Mouse (Mus musculus) layer of hippocampus, adult 11-12 months (tissue): ENCODE results near the gene Ccdc33.

Experiments used
- DNase-seq: peaks from one replicate; pipeline ENCODE4 v3.0.0; 2022; ENCODE audit warnings: low spot score

The Ccdc33 gene

DNA sequence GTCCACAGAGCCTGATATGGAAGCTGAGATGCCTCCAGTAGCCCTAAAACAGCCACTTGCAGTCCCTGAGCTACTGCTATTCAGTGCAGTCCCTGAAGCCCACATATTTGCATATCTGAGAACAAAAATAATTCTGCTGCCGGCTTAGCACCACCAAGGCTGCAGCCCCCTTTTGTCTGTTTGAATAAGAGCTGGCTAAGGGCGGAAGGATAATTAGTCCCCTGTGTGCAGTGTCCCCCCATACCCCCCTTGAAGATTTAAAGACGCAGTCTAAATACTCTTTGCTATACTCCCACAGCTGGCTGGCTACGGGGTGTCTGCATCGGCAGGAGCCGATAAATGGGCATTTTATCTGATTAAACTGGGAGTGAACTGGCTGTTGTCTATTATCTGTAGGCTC lies 70.0 kb downstream of the Ccdc33 start:
- no peak for DNase-seq

- no peak for DNase-seq
These were observed 71.6 kb downstream of the Ccdc33 start for GRCm38 (mm10) chr9:58047061-58047460.

DNA sequence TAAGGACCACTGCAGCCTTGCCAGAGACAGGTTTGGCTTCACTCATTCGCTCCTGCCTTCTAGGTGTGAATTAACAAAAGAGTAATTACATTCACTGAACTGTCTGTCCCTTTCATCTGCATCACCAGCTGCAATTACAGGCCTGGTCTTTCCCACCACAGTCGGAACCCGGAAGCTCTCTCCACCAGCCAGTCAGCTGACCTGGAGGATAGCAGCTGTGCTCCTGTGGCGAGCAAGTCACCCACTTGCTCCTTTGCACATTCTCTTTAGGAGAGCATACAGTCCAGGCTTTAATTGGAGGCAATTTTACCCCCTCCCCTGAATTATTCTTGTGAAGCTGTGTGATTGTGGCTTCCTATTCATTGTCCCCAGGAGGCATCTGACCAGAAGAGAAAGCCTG lies 73.0 kb downstream of the Ccdc33 start:
- DNase-seq: no peak

- peak; percentile 31 for DNase-seq
These were observed 73.8 kb downstream of the Ccdc33 start for GRCm38 (mm10) chr9:58044828-58045227.

DNA sequence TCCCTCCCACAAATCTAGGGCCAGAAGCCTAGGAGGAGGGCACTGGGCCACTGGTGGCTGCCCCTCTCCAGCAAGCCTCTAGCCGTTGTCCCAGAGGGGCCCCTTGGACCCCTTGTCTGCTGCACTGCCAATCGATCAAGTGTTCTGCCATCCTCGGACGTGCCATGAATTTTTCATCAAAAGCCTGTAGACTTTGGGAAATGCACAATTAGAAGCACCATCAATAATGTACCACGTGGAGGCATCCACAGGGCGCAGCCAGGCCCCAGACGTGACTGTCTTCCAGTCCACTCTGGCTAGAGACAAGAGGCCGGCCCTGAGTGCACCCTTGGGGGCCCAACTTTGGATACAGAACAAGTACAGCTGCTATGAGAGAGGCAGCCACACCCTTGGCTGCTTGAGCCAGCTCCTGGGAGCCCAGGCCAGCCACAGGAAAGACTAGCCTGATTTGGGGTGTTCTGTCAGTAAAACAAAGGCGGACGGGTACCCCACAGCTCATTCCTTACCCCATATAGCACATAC lies 75.1 kb downstream of the Ccdc33 start:
- no peak for DNase-seq

DNA sequence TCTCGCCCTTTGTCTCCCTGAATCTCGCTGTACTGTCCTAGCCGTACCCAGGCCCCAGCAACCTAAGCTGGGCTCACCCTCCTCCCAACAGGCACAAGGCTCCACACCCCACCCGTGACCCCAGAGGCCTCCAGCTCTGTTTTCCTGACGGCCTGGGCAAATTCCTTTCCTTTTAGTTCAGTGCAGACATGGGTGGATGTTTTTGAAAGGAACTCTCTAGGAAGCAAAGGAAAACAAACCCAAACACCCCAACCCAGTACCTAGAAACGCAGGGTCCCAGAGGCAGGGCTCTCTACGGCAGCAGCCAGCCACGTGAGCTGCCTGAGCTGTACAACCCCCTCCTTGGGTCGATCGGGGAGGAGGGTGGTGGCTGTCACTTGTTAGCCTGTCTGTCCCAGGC lies 76.2 kb downstream of the Ccdc33 start:
- no peak for DNase-seq

- no peak for DNase-seq
These were observed 77.6 kb downstream of the Ccdc33 start for GRCm38 (mm10) chr9:58040977-58041376.

DNA sequence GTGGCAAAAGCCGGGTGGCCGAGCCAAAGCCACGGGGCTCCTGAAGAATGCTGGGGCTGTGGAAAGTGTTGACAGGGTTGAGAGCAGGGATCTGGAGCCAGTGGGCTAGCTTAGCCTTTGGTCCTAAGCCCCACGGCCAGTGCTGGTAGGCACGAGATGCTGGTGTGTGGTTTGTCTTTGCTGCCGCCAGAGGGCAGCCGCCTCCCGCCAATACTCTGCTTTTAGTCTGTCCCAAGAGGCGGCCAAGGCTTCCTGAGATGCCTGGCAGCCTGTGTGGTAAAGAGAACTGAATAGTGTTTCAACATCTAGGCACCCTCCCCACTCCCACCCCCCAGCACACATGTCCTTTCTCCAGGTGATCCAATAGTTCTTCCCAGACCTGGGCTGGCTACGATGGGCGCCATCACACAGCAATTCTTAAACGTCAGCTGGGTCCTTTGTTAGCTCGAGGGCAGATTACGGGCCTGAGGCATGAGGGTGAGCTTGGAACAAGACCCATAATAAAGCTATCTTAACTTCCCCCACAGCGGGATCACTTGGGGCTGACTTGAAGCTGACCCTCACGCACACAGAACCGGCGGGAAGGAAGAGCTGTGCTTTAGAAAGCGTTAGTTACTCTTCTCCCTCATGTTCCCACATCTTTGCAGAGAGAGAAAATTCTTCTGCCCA lies 80.0 kb downstream of the Ccdc33 start:
- DNase-seq: peak; percentile 76

DNA sequence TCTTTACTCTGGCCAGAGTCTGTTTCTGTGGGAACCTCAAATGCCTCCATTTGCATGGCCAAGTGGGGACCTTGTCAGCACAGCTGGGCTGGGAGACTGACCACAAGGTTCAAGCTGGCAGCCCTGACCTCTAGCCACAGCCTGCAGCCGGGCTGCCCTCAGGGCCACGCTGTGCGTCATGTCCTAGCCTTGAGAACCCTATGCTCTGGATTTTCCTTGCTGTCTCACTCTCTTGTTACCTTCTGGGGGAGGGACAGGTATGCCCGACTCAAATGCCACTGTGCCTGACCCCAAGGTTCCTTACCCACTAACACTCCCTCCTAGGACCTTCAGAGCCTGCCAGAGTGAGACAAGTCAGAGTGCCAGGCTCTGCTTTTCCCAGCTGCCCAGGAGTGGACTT lies 81.7 kb downstream of the Ccdc33 start:
- no peak for DNase-seq

GRCm38 (mm10) chr9:58035951-58036698 lies 82.5 kb downstream of the Ccdc33 start:
- no peak for DNase-seq

GRCm38 (mm10) chr9:58035519-58035918 lies 83.1 kb downstream of the Ccdc33 start:
- peak; percentile 70 for DNase-seq

- no peak for DNase-seq
These were observed 86.7 kb downstream of the Ccdc33 start for GRCm38 (mm10) chr9:58031895-58032294.

- DNase-seq: no peak
These were observed 89.0 kb downstream of the Ccdc33 start for GRCm38 (mm10) chr9:58029635-58030034.

DNA sequence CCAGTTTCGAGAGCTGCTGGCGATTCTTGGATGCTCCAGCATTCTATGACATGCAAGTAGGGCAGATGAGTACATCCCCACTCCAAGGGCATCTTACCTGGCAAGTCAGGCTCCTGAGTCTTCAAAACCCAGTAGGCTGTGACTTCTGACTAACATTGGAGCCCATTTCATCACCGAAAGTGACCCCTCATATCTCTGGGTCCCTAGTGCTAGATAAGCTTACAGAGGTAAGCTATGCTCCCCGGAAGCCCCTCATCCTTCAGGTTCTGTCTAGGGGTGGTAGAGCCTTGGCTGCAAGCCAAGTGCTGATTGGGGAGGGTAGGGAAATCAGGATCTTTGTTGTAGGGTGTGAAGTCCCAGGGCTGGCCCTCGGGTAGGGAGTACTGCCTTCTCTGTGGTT lies 89.8 kb downstream of the Ccdc33 start:
- DNase-seq: no peak

DNA sequence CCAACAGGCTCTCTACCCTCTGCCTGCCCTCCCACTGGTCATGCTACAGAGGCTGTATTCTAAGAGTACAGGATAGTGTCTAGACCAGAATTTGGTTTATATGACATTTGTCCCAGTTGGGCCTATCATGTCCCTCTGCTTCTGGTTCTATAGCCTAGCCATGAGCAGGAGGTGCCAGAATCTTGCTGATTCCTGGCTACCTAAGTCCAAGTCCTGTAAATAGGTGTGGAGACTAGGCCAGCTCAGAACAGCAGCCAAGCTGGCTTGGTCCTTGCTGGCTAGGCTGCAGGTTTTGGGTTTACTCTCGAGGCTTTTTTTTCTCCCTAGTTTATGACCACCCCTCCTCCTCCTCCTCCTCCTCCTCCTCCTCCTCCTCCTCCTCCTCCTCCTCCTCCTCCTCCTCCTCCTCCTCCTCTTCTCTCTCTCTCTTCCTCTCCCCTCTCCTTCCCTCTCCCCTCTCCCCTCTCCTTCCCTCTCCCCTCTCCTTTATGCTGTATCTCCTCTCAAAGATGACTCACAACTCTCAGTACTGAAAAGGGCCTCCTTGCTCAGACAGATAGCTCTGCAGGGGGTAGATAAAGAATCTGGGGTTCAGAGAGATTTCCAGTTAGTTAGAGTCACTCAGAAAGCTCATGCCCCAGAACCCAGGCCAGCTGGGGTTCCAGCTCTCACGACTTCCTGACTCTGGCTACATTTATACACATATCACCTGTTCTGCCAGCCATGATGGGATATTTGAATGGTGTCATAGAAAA lies 91.0 kb downstream of the Ccdc33 start:
- DNase-seq: no peak

- no peak for DNase-seq
These were observed 92.6 kb downstream of the Ccdc33 start for GRCm38 (mm10) chr9:58025995-58026394.

DNA sequence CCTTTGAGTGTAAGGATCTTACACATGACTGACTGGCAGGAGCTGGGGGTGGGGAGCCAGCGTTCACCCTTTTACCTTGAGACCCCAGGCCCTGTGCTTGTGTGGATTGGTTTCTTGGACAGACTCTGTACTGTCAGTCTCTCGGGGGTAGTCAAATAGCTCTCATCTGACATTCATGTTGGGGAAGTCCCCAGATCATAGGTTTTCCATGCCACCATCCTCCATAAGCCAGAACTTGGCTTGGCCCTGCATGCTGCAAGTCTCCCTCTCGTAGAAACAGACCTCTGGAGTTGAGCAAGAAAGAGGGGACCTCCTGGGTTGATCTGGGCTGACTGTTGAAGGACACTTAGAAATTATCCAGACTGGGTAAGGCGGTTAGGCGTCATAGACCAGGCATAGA lies 100.2 kb downstream of the Ccdc33 start:
- no peak for DNase-seq

DNA sequence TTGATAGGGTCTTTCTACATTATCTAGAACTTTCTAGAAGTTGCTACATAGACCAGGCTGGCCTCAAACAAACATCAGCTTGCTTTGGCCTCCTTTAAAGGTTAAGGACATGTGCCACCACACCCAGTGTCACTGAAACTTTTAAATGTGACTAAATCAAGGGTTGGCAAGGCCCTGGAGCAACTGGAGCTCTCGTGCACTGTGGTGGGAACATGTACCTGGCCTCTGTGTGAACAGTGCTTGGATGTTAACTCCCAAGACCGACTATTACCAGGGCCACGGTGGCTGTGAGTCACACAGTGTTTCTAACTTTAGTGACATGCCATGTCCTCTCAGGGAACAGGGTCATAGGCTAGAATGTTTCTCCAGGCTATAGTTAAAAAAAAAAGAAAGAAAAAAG lies 101.7 kb downstream of the Ccdc33 start:
- DNase-seq: no peak

DNA sequence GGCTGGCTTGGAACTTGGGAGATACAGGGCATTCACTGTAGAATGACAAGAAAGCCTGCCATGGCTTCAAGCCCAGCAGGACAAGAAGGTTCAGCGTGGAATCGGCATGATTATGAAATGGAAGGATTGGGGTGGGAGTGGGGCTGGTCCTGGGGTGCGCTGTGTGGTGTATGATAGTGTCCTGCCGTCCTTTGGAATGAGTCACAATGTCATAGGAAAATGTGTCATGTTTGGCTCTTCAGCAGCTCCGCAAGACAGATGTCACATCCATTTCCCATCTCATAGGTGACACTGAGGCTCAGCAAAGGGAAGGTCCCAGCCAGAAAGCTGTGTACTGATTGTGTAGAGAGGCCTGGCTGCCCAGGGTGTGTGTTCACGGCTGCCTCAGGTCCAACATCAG lies 102.8 kb downstream of the Ccdc33 start:
- DNase-seq: no peak

DNA sequence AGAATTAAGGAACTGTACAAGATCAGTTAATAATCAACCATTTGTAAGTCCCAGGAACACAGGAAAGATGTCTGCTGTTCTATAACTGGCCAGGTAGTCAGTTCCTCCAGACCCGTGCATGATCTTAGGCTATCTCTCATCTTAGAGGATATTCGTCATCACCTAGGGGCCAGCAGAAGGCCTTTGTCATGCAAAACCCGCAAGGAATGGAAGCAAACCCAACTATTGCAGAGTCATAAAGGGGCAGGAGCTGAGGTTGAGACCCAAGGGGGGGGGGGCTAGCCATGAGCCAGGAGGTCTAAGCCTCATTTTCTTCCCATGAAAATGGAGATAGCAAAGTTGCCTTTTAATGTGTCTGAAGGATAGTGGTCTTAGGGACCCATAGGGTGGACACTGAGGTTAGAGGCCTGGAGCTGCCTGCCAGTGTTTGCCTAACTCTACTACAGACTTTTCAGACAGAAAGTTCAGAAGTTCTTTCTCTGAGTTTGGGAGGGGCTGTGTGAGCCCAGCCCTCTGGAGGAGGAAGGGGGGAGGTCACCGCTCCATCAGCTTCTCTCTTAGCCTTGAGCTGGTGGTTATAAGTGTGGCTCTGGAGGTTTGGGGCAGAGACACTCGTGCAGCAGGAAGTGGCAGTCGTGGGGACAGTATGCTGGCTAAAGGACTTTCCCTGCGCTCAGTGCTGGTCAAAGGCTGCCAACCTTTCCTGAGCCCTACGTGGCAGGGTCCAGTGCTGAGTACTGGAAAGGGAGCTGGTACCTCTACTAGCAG lies 104.0 kb downstream of the Ccdc33 start:
- DNase-seq: no peak

DNA sequence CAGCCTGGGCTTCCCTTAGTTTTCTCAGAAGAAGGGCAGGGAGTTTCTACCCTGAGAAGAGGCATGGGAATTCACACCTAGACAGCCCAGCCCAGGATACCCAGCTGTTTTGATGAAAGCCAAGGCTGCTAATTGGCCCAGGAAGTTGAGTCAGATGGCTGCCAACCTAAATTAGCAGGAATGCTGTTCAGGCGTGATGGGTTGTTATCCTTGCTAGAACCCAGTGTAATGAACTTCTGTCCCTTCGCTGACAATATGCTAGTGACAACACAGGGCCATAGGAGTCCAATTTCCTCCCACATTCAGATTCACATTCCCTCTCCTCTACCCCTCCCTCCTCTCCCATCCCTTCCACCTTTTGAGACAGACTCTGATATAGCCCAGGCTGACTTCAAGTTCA lies 105.7 kb downstream of the Ccdc33 start:
- DNase-seq: no peak

GRCm38 (mm10) chr9:58012486-58012885 lies 106.1 kb downstream of the Ccdc33 start:
- no peak for DNase-seq
